ENCODE assay signal across 8 mouse cellular contexts in genomic region chr11:115509773-115510506, GRCm38 (mm10). TPM values are rescaled to one million over a fixed set of nuclear protein-coding genes. Genes with fewer than 3 reads are reported as not detected.
DNase-seq lines count a peak whose midpoint lies in the region; ATAC-seq and TF ChIP-seq lines count a peak whose summit lies in the region.
"Had no signal": no experiment of that assay in that cellular context is flagged by ENCODE, and none has a peak within 500 bp of the region (broad histone marks: within the 10 kb centered on the region; RNA-seq: fewer than 3 reads in every experiment).

No protein-coding gene starts in this region.

- ATAC-seq in forebrain, embryonic 16.5 days, result no peak
- ATAC-seq in limb, embryonic 14.5 days (ENCODE audit: low FRiP score, low read depth), result no peak
- no peak for ATAC-seq in stomach, embryonic 15.5 days (ENCODE audit: insufficient read depth, low FRiP score, low read depth)

- dilution Hi-C loops in CH12.LX (cut with MboI; ENCODE audit: extremely low pct_ligation_motif_present, extremely low pct_unique_long_range_greater_than_20kb, low sequenced_read_pairs), result no loop called here

- no peaks in the 10 kb centered on the region for H3K27me3 ChIP-seq in CH12.LX (replicated peaks)
- H3K27me3 ChIP-seq in forebrain, embryonic 16.5 days (replicated peaks; ENCODE audit: control insufficient read depth, insufficient read depth, low read length), result no peaks in the 10 kb centered on the region
- H3K27me3 ChIP-seq in limb, embryonic 14.5 days (ENCODE audit: control insufficient read depth, insufficient read depth, low read length), result no peaks in the 10 kb centered on the region
- H3K27me3 ChIP-seq in stomach, embryonic 15.5 days (replicated peaks), result no peaks in the 10 kb centered on the region

- H3K4me3 ChIP-seq in CH12.LX (replicated peaks in 1 of 3; ENCODE audit: low read depth in 2 of 3, low read length in 2 of 3, poor library complexity in 1 of 3), result no peak overlapping the region
- H3K4me3 ChIP-seq in forebrain, embryonic 16.5 days (replicated peaks; ENCODE audit: low read length), result peak overlapping the region; percentile 81
- 0 out of 2 replicates have a peak overlapping the region, but pooled peaks have one; percentile 1 for H3K4me3 ChIP-seq in limb, embryonic 14.5 days (replicated peaks; ENCODE audit: low read length)
- H3K4me3 ChIP-seq in stomach, embryonic 15.5 days (replicated peaks), result peak overlapping the region; percentile 5; the same call in 1 of the 2 replicates

- no peak for TF ChIP-seq EP300 in CH12.LX (IDR thresholded peaks at IDR 0.05; ENCODE audit: low read length)

- WGBS in forebrain, embryonic 16.5 days, result 18% methylated on average over 6 of the region's 6 CpGs
- 44% methylated on average over 6 of the region's 6 CpGs for WGBS in limb, embryonic 14.5 days
- 35% methylated on average over 6 of the region's 6 CpGs for WGBS in stomach, embryonic 15.5 days

- no peak overlapping the region for H3K9ac ChIP-seq in CH12.LX (ENCODE audit: insufficient read depth, low read depth)
- H3K9ac ChIP-seq in forebrain, embryonic 16.5 days (replicated peaks; ENCODE audit: low read depth, low read length), result peak overlapping the region; percentile 33; the same call in 1 of the 2 replicates
- H3K9ac ChIP-seq in limb, embryonic 14.5 days (ENCODE audit: low read depth, low read length, severe bottlenecking), result 0 out of 2 replicates have a peak overlapping the region, but pooled peaks have one; percentile 31
- H3K9ac ChIP-seq in stomach, embryonic 15.5 days, result no peak overlapping the region; the same call in 1 of the 2 replicates

- H3K79me2 ChIP-seq in CH12.LX (replicated peaks; ENCODE audit: control insufficient read depth, extremely low read depth, insufficient read depth, poor library complexity, severe bottlenecking), result peaks cover 91% of the 10 kb centered on the region

- H3K4me1 ChIP-seq in CH12.LX (ENCODE audit: control insufficient read depth in 1 of 2, insufficient read depth in 2 of 2), result peaks cover 35 to 72% of the 10 kb centered on the region in 2 experiments
- peaks cover 56% of the 10 kb centered on the region for H3K4me1 ChIP-seq in forebrain, embryonic 16.5 days (replicated peaks; ENCODE audit: control insufficient read depth, insufficient read depth, low read length)
- peaks cover 32% of the 10 kb centered on the region for H3K4me1 ChIP-seq in limb, embryonic 14.5 days (ENCODE audit: control insufficient read depth, insufficient read depth, low read length)
- peaks cover 55% of the 10 kb centered on the region for H3K4me1 ChIP-seq in stomach, embryonic 15.5 days

- peak overlapping the region; percentile 99 for H3K4me2 ChIP-seq in CH12.LX (ENCODE audit: insufficient read depth, low read depth, poor library complexity, severe bottlenecking)
- H3K4me2 ChIP-seq in forebrain, embryonic 16.5 days (ENCODE audit: low read length), result peak overlapping the region; percentile 86
- peak overlapping the region; percentile 23; the same call in 1 of the 2 replicates for H3K4me2 ChIP-seq in limb, embryonic 14.5 days (replicated peaks; ENCODE audit: low read depth, low read length, severe bottlenecking)
- H3K4me2 ChIP-seq in stomach, embryonic 15.5 days, result peak overlapping the region; percentile 34; the same call in 1 of the 2 replicates

- no peak for TF ChIP-seq CTCF in CH12.LX (conservative IDR thresholded peaks at IDR 0.05 in 1 of 2, IDR thresholded peaks at IDR 0.05 in 1 of 2; ENCODE audit: low read depth in 2 of 2, low read length in 2 of 2)

- no peak for TF ChIP-seq RAD21 in CH12.LX (IDR thresholded peaks at IDR 0.05; ENCODE audit: low read depth, low read length)

- peak overlapping the region; percentile 32 for H3K27ac ChIP-seq in CH12.LX (ENCODE audit: insufficient read depth, low read depth)
- no peak overlapping the region; the same call in 1 of the 2 replicates for H3K27ac ChIP-seq in forebrain, embryonic 16.5 days (ENCODE audit: low read length)
- 0 out of 2 replicates have a peak overlapping the region, but pooled peaks have one; percentile 19 for H3K27ac ChIP-seq in limb, embryonic 14.5 days (replicated peaks; ENCODE audit: low read depth, low read length)
- peak overlapping the region; percentile 65 for H3K27ac ChIP-seq in stomach, embryonic 15.5 days

- peak; percentile 45 for DNase-seq in 3T3-L1 (ENCODE audit: low read depth, low spot score)
- no peak for DNase-seq in CH12.LX (ENCODE audit: extremely low read depth)
- DNase-seq in limb, embryonic 14.5 days (ENCODE audit: low spot score), result no peak
- DNase-seq in thymus, postnatal 10 days (ENCODE audit: low spot score in 2 of 2), result no peak
- no peak for DNase-seq in spleen, postnatal 14 days (ENCODE audit: low spot score in 2 of 2)

- no peak for TF ChIP-seq POLR2A in CH12.LX (IDR thresholded peaks at IDR 0.05; ENCODE audit: low read depth, low read length)
- no peak for TF ChIP-seq POLR2A in limb, embryonic 14.5 days (IDR thresholded peaks at IDR 0.05; ENCODE audit: borderline replicate concordance, extremely low read depth, insufficient read depth, insufficient read length)

- in situ Hi-C loops in CH12.LX (cut with MboI; ENCODE audit: low pct_ligation_motif_present, low pct_unique_long_range_greater_than_20kb, low sequenced_read_pairs), result loop anchor here (10.0 kb wide), 1 partner anchor 205 kb away; no protein-coding TSS in a partner anchor

- peaks cover 5 to 46% of the 10 kb centered on the region in 2 experiments for H3K36me3 ChIP-seq in CH12.LX (replicated peaks in 1 of 2; ENCODE audit: control insufficient read depth in 1 of 2, insufficient read depth in 1 of 2, low read length in 1 of 2)
- H3K36me3 ChIP-seq in forebrain, embryonic 16.5 days (ENCODE audit: control insufficient read depth, insufficient read depth), result no peaks in the 10 kb centered on the region
- H3K36me3 ChIP-seq in limb, embryonic 14.5 days (ENCODE audit: control insufficient read depth, insufficient read depth, low read length), result no peaks in the 10 kb centered on the region
- no peaks in the 10 kb centered on the region for H3K36me3 ChIP-seq in stomach, embryonic 15.5 days

- no peaks in the 10 kb centered on the region for H3K9me3 ChIP-seq in CH12.LX (replicated peaks; ENCODE audit: low read length)
- no peaks in the 10 kb centered on the region for H3K9me3 ChIP-seq in forebrain, embryonic 16.5 days (ENCODE audit: control insufficient read depth, low read length)
- no peaks in the 10 kb centered on the region for H3K9me3 ChIP-seq in limb, embryonic 14.5 days (ENCODE audit: control insufficient read depth, low read length)
- H3K9me3 ChIP-seq in stomach, embryonic 15.5 days, result no peaks in the 10 kb centered on the region

TF ChIP-seq in CH12.LX, 34 proteins besides CTCF, POLR2A, EP300 and RAD21:
- TF ChIP-seq MAZ (IDR thresholded peaks at IDR 0.05; ENCODE audit: low read depth, low read length) (no peak), SIN3A (IDR thresholded peaks at IDR 0.05; ENCODE audit: low read length) (no peak), NRF1 (IDR thresholded peaks at IDR 0.05; ENCODE audit: low read depth, low read length) (no peak), ZNF384 (IDR thresholded peaks at IDR 0.05; ENCODE audit: low read depth, low read length) (0 out of 2 replicates have a peak, but pooled peaks have one; percentile 4), SMC3 (IDR thresholded peaks at IDR 0.05; ENCODE audit: low read depth, low read length) (no peak)

RNA-seq across cellular contexts. Expression of gene Jpt1, which starts 4.2 kb away (rescaled TPM):
- total RNA-seq in CH12.LX (2012; rRNA removed) (294 and 358 TPM in 2 replicates), CH12.LX (2014; rRNA removed) (439 and 448 TPM in 2 replicates)
- polyA plus RNA-seq in CH12.LX (2012; ENCODE audit: insufficient read length, low read depth), result 432 and 479 TPM in 2 replicates
- 1,959 and 1,981 TPM in 2 replicates for polyA plus RNA-seq in forebrain, embryonic 16.5 days (2015; fragmentation: Nextera tagmentation; extraction: Ambion mirVana)
- 411 and 458 TPM in 2 replicates for polyA plus RNA-seq in limb, embryonic 14.5 days (2012; rRNA removed)
- 541 and 547 TPM in 2 replicates for polyA plus RNA-seq in limb, embryonic 14.5 days (2014; fragmentation: Nextera tagmentation; extraction: Ambion mirVana)
- 472 and 482 TPM in 2 replicates for polyA plus RNA-seq in stomach, embryonic 15.5 days (2015; fragmentation: Nextera tagmentation; extraction: Ambion mirVana)

RNA-seq across cellular contexts. Expression of gene Nt5c, which starts 18.3 kb away (rescaled TPM):
- total RNA-seq in CH12.LX (2012; rRNA removed), result 151 and 154 TPM in 2 replicates
- total RNA-seq in CH12.LX (2014; rRNA removed), result 59.8 and 65.3 TPM in 2 replicates
- polyA plus RNA-seq in CH12.LX (2012; ENCODE audit: insufficient read length, low read depth), result 175 and 190 TPM in 2 replicates
- 82.6 and 91.0 TPM in 2 replicates for polyA plus RNA-seq in forebrain, embryonic 16.5 days (2015; fragmentation: Nextera tagmentation; extraction: Ambion mirVana)
- 51.8 and 55.4 TPM in 2 replicates for polyA plus RNA-seq in limb, embryonic 14.5 days (2012; rRNA removed)
- 70.6 and 76.6 TPM in 2 replicates for polyA plus RNA-seq in limb, embryonic 14.5 days (2014; fragmentation: Nextera tagmentation; extraction: Ambion mirVana)
- polyA plus RNA-seq in stomach, embryonic 15.5 days (2015; fragmentation: Nextera tagmentation; extraction: Ambion mirVana), result 115 and 123 TPM in 2 replicates

RNA-seq across cellular contexts. Expression of gene Sumo2, which starts 26.1 kb away (rescaled TPM):
- total RNA-seq in CH12.LX (2012; rRNA removed) (480 and 623 TPM in 2 replicates), CH12.LX (2014; rRNA removed) (1,752 and 1,801 TPM in 2 replicates)
- polyA plus RNA-seq in CH12.LX (2012; ENCODE audit: insufficient read length, low read depth), result 960 and 1,020 TPM in 2 replicates
- polyA plus RNA-seq in forebrain, embryonic 16.5 days (2015; fragmentation: Nextera tagmentation; extraction: Ambion mirVana), result 1,130 and 1,181 TPM in 2 replicates
- polyA plus RNA-seq in limb, embryonic 14.5 days (2012; rRNA removed), result 543 and 563 TPM in 2 replicates
- polyA plus RNA-seq in limb, embryonic 14.5 days (2014; fragmentation: Nextera tagmentation; extraction: Ambion mirVana), result 942 and 968 TPM in 2 replicates
- 838 and 874 TPM in 2 replicates for polyA plus RNA-seq in stomach, embryonic 15.5 days (2015; fragmentation: Nextera tagmentation; extraction: Ambion mirVana)

RNA-seq across cellular contexts. Expression of gene Armc7, which starts 34.5 kb away (rescaled TPM):
- 8.7 and 8.9 TPM in 2 replicates for total RNA-seq in CH12.LX (2012; rRNA removed)
- 6.0 and 7.5 TPM in 2 replicates for total RNA-seq in CH12.LX (2014; rRNA removed)
- 12.5 TPM in 2 replicates for polyA plus RNA-seq in CH12.LX (2012; ENCODE audit: insufficient read length, low read depth)
- polyA plus RNA-seq in forebrain, embryonic 16.5 days (2015; fragmentation: Nextera tagmentation; extraction: Ambion mirVana), result 16.2 and 17.3 TPM in 2 replicates
- polyA plus RNA-seq in limb, embryonic 14.5 days (2012; rRNA removed), result 7.5 and 9.7 TPM in 2 replicates
- 8.4 and 8.5 TPM in 2 replicates for polyA plus RNA-seq in limb, embryonic 14.5 days (2014; fragmentation: Nextera tagmentation; extraction: Ambion mirVana)
- polyA plus RNA-seq in stomach, embryonic 15.5 days (2015; fragmentation: Nextera tagmentation; extraction: Ambion mirVana), result 5.5 and 6.8 TPM in 2 replicates

RNA-seq across cellular contexts. Expression of gene Slc16a5, which starts 47.7 kb away (rescaled TPM):
- total RNA-seq in CH12.LX (2012; rRNA removed), result 0.46 and 0.51 TPM in 2 replicates
- total RNA-seq in CH12.LX (2014; rRNA removed), result not detected in 2 replicates
- 0.68 and 0.71 TPM in 2 replicates for polyA plus RNA-seq in CH12.LX (2012; ENCODE audit: insufficient read length, low read depth)
- not detected in 2 replicates for polyA plus RNA-seq in forebrain, embryonic 16.5 days (2015; fragmentation: Nextera tagmentation; extraction: Ambion mirVana)
- 0.04 and 0.08 TPM in 2 replicates for polyA plus RNA-seq in limb, embryonic 14.5 days (2012; rRNA removed)
- not detected in 2 replicates for polyA plus RNA-seq in limb, embryonic 14.5 days (2014; fragmentation: Nextera tagmentation; extraction: Ambion mirVana)
- polyA plus RNA-seq in stomach, embryonic 15.5 days (2015; fragmentation: Nextera tagmentation; extraction: Ambion mirVana), result 2.3 and 3.1 TPM in 2 replicates
- polyA plus RNA-seq: frontal cortex, adult 2 months had no signal

Comparison
In these comparisons a context has a peak if more than half of its experiments do, and no peak if none do; other contexts are left out.
1. H3K4me2 ChIP-seq: peak in every context shown above with its lines; median percentile 99 in CH12.LX; 86 in forebrain, embryonic 16.5 days; 34 in stomach, embryonic 15.5 days; 23 in limb, embryonic 14.5 days.
2. H3K4me3 ChIP-seq: peak in forebrain, embryonic 16.5 days (single experiment), limb, embryonic 14.5 days (single experiment) and stomach, embryonic 15.5 days (single experiment); none in CH12.LX (0 of 3).
3. H3K9ac ChIP-seq: peak in forebrain, embryonic 16.5 days (single experiment) and limb, embryonic 14.5 days (single experiment); none in CH12.LX (single experiment) and stomach, embryonic 15.5 days (single experiment).